Mouse (Mus musculus) brown adipose tissue, adult 24 weeks (tissue): ENCODE data around the gene Cers1. TPM values are rescaled to one million over a fixed set of nuclear protein-coding genes. Genes with fewer than 3 reads are reported as not detected.

Experiments used
- polyA plus RNA-seq: library from polyadenylated mRNA; stranded (reverse); fragments of >200 nt; gene quantifications from 2 replicates; pipeline ENCODE4 v1.2.4, GENCODE M21; 2012; ENCODE audit not compliant: missing spikeins, insufficient read depth, insufficient read length

Gene Cers1
- polyA plus RNA-seq, 1 experiment = not detected

Other genes starting within 250 kb of the Cers1 start
- gene Tm6sf2, start 242.9 kb upstream of the Cers1 start, polyA plus RNA-seq = not detected in 2 replicates
- gene Hapln4, start 232.3 kb upstream of the Cers1 start, polyA plus RNA-seq = 0.63 and 4.7 TPM in 2 replicates
- gene Ncan, start 194.9 kb upstream of the Cers1 start, polyA plus RNA-seq = 1.9 and 3.2 TPM in 2 replicates
- gene Nr2c2ap, start 184.4 kb upstream of the Cers1 start, polyA plus RNA-seq = 8.6 and 12.9 TPM in 2 replicates
- gene Rfxank, start 176.6 kb upstream of the Cers1 start, polyA plus RNA-seq = 18.6 and 21.4 TPM in 2 replicates
- 63.7 and 77.1 TPM in 2 replicates for gene Borcs8, start 176.3 kb upstream of the Cers1 start, polyA plus RNA-seq
- not detected in 2 replicates for gene Mef2b, start 176.1 kb upstream of the Cers1 start, polyA plus RNA-seq
- 20.3 and 22.0 TPM in 2 replicates for gene Tmem161a, start 143.4 kb upstream of the Cers1 start, polyA plus RNA-seq
- 75.9 and 89.9 TPM in 2 replicates for gene Slc25a42, start 103.5 kb upstream of the Cers1 start, polyA plus RNA-seq
- gene Sugp2, start 81.5 kb upstream of the Cers1 start, polyA plus RNA-seq = 5.9 and 10.4 TPM in 2 replicates
- 5.0 and 6.7 TPM in 2 replicates for gene Armc6, start 81.3 kb upstream of the Cers1 start, polyA plus RNA-seq
- 2.8 and 4.5 TPM in 2 replicates for gene Homer3, start 32.9 kb upstream of the Cers1 start, polyA plus RNA-seq
- gene Ddx49, start 13.3 kb upstream of the Cers1 start, polyA plus RNA-seq = 14.1 and 18.1 TPM in 2 replicates
- 158 and 198 TPM in 2 replicates for gene Cope, start 13.3 kb upstream of the Cers1 start, polyA plus RNA-seq
- not detected in 2 replicates for gene Gdf1, start 14.0 kb downstream of the Cers1 start, polyA plus RNA-seq
- 11.7 and 20.8 TPM in 2 replicates for gene Upf1, start 37.5 kb downstream of the Cers1 start, polyA plus RNA-seq
- gene Comp, start 57.8 kb downstream of the Cers1 start, polyA plus RNA-seq = not detected in 2 replicates
- gene Crtc1, start 123.8 kb downstream of the Cers1 start, polyA plus RNA-seq = 3.0 and 4.5 TPM in 2 replicates
- gene Klhl26, start 161.2 kb downstream of the Cers1 start, polyA plus RNA-seq = 9.3 and 9.5 TPM in 2 replicates
- gene Tmem59l, start 171.6 kb downstream of the Cers1 start, polyA plus RNA-seq = not detected in 2 replicates
- 1.3 TPM in 1 of 2 replicates, not detected in the other for gene Crlf1, start 177.4 kb downstream of the Cers1 start, polyA plus RNA-seq
- gene Rex1bd, start 191.0 kb downstream of the Cers1 start, polyA plus RNA-seq = 191 and 207 TPM in 2 replicates
- gene Uba52, start 195.0 kb downstream of the Cers1 start, polyA plus RNA-seq = 977 and 1,552 TPM in 2 replicates
- 90.9 and 113 TPM in 2 replicates for gene Fkbp8, start 211.9 kb downstream of the Cers1 start, polyA plus RNA-seq
- 106 and 116 TPM in 2 replicates for gene Kxd1, start 212.2 kb downstream of the Cers1 start, polyA plus RNA-seq
- gene Ell, start 223.7 kb downstream of the Cers1 start, polyA plus RNA-seq = 7.3 and 9.1 TPM in 2 replicates